Mouse (Mus musculus) left cerebral cortex, adult 8-10 months (tissue): ENCODE measurements around the gene Fam162b. TPM values are rescaled to one million over a fixed set of nuclear protein-coding genes. Genes with fewer than 3 reads are reported as not detected.

Source experiments
- total RNA-seq, 4 experiments: library from RNA; stranded (reverse); gene quantifications; 2 replicates each; pipeline ENCODE4 v1.2.4; 2022

Gene Fam162b
- total RNA-seq, 4 experiments from 2014 or later, result not detected

Other genes with a start within 250 kb of the Fam162b start
- gene Gm49339, start 109.9 kb downstream of the Fam162b start, total RNA-seq, result 1 to 10 TPM in 1 of 4 experiments, under 1 TPM in 1, not detected in 2; 0.50 to 2.3 TPM
- gene Lilr4b, start 109.9 kb downstream of the Fam162b start, total RNA-seq, result 1 to 10 TPM in 2 of 4 experiments, under 1 TPM in 1, not detected in 1; 0.63 to 2.7 (median 1.1) TPM
- gene Lilrb4a, start 99.6 kb downstream of the Fam162b start, total RNA-seq, result 1 to 10 TPM in 2 of 4 experiments, under 1 TPM in 2; 0.44 to 4.5 (median 1.8) TPM
- not detected for gene Gprc6a, start 40.9 kb upstream of the Fam162b start, total RNA-seq
- not detected for gene Rfx6, start 87.2 kb upstream of the Fam162b start, total RNA-seq